Mouse (Mus musculus) heart, postnatal 0 days (tissue): Measurements from ENCODE around the gene Ifit1.
"Not testable (repeated sequence)": the region's sequence is repeated elsewhere in the genome, so short reads cannot be mapped to it uniquely, and the experiment has no call there.

Experiments
- CTCF ChIP-seq: IDR thresholded peaks from 2 replicates; pipeline ENCODE4 v1.5.1; 2016; ENCODE audit warnings: antibody characterized with exemption, control low read depth, low read depth
- EP300 ChIP-seq: IDR thresholded peaks from 2 replicates; pipeline ENCODE4 v1.6.1; 2016; ENCODE audit warnings: antibody characterized with exemption, low read depth

DNA sequence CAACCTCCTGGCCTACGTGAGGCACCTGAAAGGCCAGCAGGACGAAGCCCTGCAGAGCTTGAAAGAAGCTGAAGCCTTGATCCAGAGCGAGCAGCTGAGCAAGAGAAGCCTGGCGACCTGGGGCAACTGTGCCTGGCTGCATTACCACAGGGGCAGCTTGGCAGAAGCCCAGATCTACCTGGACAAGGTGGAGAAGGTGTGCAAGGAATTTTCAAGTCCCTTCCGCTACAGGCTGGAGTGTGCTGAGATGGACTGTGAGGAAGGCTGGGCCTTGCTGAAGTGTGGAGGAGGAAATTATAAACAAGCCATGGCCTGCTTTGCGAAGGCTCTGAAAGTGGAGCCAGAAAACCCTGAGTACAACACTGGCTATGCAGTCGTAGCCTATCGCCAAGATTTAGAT, 7.0 kb downstream of the Ifit1 start:
- TF ChIP-seq CTCF, EP300: not testable (repeated sequence)
